Mouse (Mus musculus) spleen, adult 2 months (tissue): ENCODE results near the gene Caln1.

Source experiments
- CTCF ChIP-seq: fragments of 200-500 bp; IDR thresholded peaks from 2 replicates; pipeline ENCODE4 v1.5.1; 2011; ENCODE audit warnings: mild to moderate bottlenecking, inconsistent platforms; ENCODE audit not compliant: insufficient read depth, insufficient read length, insufficient replicate concordance; ENCODE audit errors: extremely low read depth
- POLR2A ChIP-seq: fragments of 200-500 bp; IDR thresholded peaks from 2 replicates; pipeline ENCODE4 v1.6.1; 2011; ENCODE audit warnings: low read depth, low read length, inconsistent platforms

- TF ChIP-seq CTCF = no peak
- TF ChIP-seq POLR2A = no peak
These were observed 178.2 kb downstream of the Caln1 start for GRCm38 (mm10) chr5:130547496-130547895.
